Mouse (Mus musculus) stomach, postnatal 0 days (tissue): ENCODE measurements around the gene Fshr. TPM values are rescaled to one million over a fixed set of nuclear protein-coding genes. Genes with fewer than 3 reads are reported as not detected.

ENCODE experiments used
- ATAC-seq: fragments of 200-750 bp; cut with Nextera tagmentation; 2 replicates; pipeline ENCODE4 v1.8.0; 2017; ENCODE audit not compliant: low FRiP score, low TSS enrichment
- DNase-seq: peaks from one replicate; pipeline ENCODE4 v3.0.0-alpha.2; 2016; ENCODE audit warnings: low spot score
- H3K27ac ChIP-seq: fragments of 300-500 bp; sonication (generic); replicated peaks from 2 replicates; pipeline ENCODE4 v1.5.1; 2014; ENCODE audit warnings: mild to moderate bottlenecking, control low read depth
- H3K27me3 ChIP-seq: fragments of 300-500 bp; sonication (generic); 2 replicates; pipeline ENCODE4 v1.6.1; 2014; ENCODE audit warnings: low read length; ENCODE audit not compliant: control insufficient read depth, insufficient read depth
- H3K36me3 ChIP-seq: fragments of 300-500 bp; sonication (generic); 2 replicates; pipeline ENCODE4 v1.6.1; 2014; ENCODE audit warnings: low read length, mixed read lengths; ENCODE audit not compliant: control insufficient read depth, insufficient read depth
- H3K4me1 ChIP-seq: fragments of 300-500 bp; sonication (generic); replicated peaks from 2 replicates; pipeline ENCODE4 v1.6.1; 2014; ENCODE audit warnings: antibody characterized with exemption; ENCODE audit not compliant: control insufficient read depth, insufficient read depth
- H3K4me2 ChIP-seq: fragments of 300-500 bp; sonication (generic); replicated peaks from 2 replicates; pipeline ENCODE4 v1.6.1; 2014; ENCODE audit warnings: low read depth, mild to moderate bottlenecking, control low read depth, moderate library complexity
- H3K4me3 ChIP-seq: fragments of 300-500 bp; sonication (generic); 2 replicates; pipeline ENCODE4 v1.5.1; 2014; ENCODE audit warnings: low read depth, low read length, control low read depth
- H3K9ac ChIP-seq: fragments of 300-500 bp; sonication (generic); 2 replicates; pipeline ENCODE4 v1.6.1; 2014; ENCODE audit warnings: mild to moderate bottlenecking, low read length, control low read depth, mixed read lengths
- H3K9me3 ChIP-seq: fragments of 300-500 bp; sonication (generic); 2 replicates; pipeline ENCODE4 v1.6.1; 2016; ENCODE audit warnings: low read length; ENCODE audit not compliant: control insufficient read depth
- CTCF ChIP-seq: IDR thresholded peaks from 2 replicates; pipeline ENCODE4 v1.5.1; 2016; ENCODE audit warnings: antibody characterized with exemption, low read depth, mild to moderate bottlenecking, moderate library complexity
- EP300 ChIP-seq: optimal IDR thresholded peaks from 2 replicates; pipeline ENCODE3; 2016; ENCODE audit warnings: antibody characterized with exemption
- whole genome bisulfite sequencing: fragments of 180-500 bp; shearing (Covaris S2); extraction: QIAGEN DNeasy Blood & Tissue Kit; methylation state at CpG from one replicate; pipeline ENCODE4 v1.1.7; 2014; 5-methylcytosine and 5-hydroxymethylcytosine counted together
- polyA plus RNA-seq: library from polyadenylated mRNA; unstranded; fragments of >200 nt; fragmentation: Nextera tagmentation; extraction: Ambion mirVana; gene quantifications from 2 replicates; pipeline ENCODE4 v1.2.1, GENCODE M21; 2015

Fshr gene
- polyA plus RNA-seq, 1 experiment from 2014 or later = not detected

- H3K4me3 ChIP-seq = no peak overlapping the region
- H3K36me3 ChIP-seq = no peaks in the 10 kb centered on the region
- H3K4me2 ChIP-seq = no peak overlapping the region
- ATAC-seq (no peak), DNase-seq (no peak)
- no peaks in the 10 kb centered on the region for H3K27me3 ChIP-seq
- TF ChIP-seq EP300 (no peak), CTCF (no peak)
- H3K27ac ChIP-seq = no peak overlapping the region
- 79% methylated on average over 3 of the region's 3 CpGs for WGBS
- no peak overlapping the region for H3K9ac ChIP-seq
- no peaks in the 10 kb centered on the region for H3K4me1 ChIP-seq
- H3K9me3 ChIP-seq = no peaks in the 10 kb centered on the region
Measured at GRCm38 (mm10) chr17:89051031-89051563, 149.4 kb downstream of the Fshr start.

DNA sequence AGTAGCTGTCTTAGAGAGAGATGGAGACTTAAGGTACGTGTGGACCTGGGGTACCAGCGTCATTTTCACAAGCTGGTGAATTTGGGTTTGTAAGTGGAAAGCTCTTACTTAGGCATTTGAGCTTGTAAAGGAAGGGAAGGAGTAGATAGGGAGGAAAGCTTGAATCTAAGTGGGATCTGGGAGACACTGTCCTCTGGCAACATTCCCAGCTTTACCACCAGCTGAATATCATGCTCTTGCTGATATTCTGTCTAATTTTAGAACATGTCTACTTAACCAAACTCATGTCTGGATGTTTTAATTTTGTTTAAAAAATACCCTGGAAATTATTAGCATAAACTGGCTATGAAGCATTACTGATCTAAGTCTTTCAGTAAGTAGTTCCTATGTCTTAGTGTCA, 151.4 kb downstream of the Fshr start:
- Histone ChIP-seq H3K36me3 (no peaks in the 10 kb centered on the region), H3K4me1 (no peaks in the 10 kb centered on the region), H3K9me3 (no peaks in the 10 kb centered on the region), H3K4me2 (no peak overlapping the region), H3K27me3 (no peaks in the 10 kb centered on the region), H3K4me3 (no peak overlapping the region), H3K9ac (no peak overlapping the region), H3K27ac (no peak overlapping the region)
- ATAC-seq = no peak
- TF ChIP-seq EP300 = no peak
- TF ChIP-seq CTCF = no peak
- 91% methylated on average over 2 of the region's 2 CpGs for WGBS
- no peak for DNase-seq

DNA sequence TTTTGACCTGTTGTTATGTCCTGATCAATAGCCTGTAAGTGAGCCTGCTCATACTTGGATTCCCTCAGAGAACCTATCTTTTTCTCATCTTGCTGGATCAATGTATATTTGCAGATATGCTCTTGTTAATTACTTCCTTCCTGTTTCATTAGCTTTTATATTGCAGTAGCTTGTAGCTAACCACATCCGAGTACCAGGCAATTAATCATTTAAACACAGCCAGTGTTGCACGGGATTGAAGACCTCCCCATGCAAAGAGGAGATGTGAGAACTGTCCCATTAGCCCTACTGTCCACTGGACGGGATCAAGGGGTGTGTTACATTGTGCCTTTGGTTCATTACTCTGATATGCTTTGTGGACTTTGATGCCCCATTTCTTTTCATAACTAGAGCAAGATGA, 154.5 kb downstream of the Fshr start:
- Histone ChIP-seq H3K4me1 (no peaks in the 10 kb centered on the region), H3K4me2 (no peak overlapping the region), H3K9me3 (no peaks in the 10 kb centered on the region), H3K27ac (no peak overlapping the region), H3K4me3 (no peak overlapping the region), H3K36me3 (no peaks in the 10 kb centered on the region), H3K27me3 (no peaks in the 10 kb centered on the region), H3K9ac (no peak overlapping the region)
- ATAC-seq (no peak), DNase-seq (no peak)
- no peak for TF ChIP-seq CTCF
- TF ChIP-seq EP300 = no peak
- WGBS = 45% methylated on average over 3 of the region's 3 CpGs

- Histone ChIP-seq H3K4me1 (no peaks in the 10 kb centered on the region), H3K36me3 (no peaks in the 10 kb centered on the region), H3K27me3 (no peaks in the 10 kb centered on the region), H3K9ac (no peak overlapping the region), H3K4me3 (no peak overlapping the region), H3K9me3 (no peaks in the 10 kb centered on the region), H3K4me2 (no peak overlapping the region), H3K27ac (no peak overlapping the region)
- no peak for TF ChIP-seq CTCF
- TF ChIP-seq EP300 = no peak
- no peak for ATAC-seq
- no peak for DNase-seq
- 80% methylated on average over 5 of the region's 5 CpGs for WGBS
Measured at GRCm38 (mm10) chr17:89036723-89037122, 163.8 kb downstream of the Fshr start.

GRCm38 (mm10) chr17:89036049-89036448, 164.4 kb downstream of the Fshr start:
- no peaks in the 10 kb centered on the region for H3K9me3 ChIP-seq
- no peak for ATAC-seq
- H3K27me3 ChIP-seq = no peaks in the 10 kb centered on the region
- H3K4me2 ChIP-seq = no peak overlapping the region
- no peak overlapping the region for H3K9ac ChIP-seq
- no peak for DNase-seq
- H3K4me3 ChIP-seq = no peak overlapping the region
- no peaks in the 10 kb centered on the region for H3K4me1 ChIP-seq
- H3K36me3 ChIP-seq = no peaks in the 10 kb centered on the region
- TF ChIP-seq EP300 (no peak), CTCF (no peak)
- 93% methylated on average over 3 of the region's 3 CpGs for WGBS
- H3K27ac ChIP-seq = no peak overlapping the region

GRCm38 (mm10) chr17:89034627-89035026, 165.8 kb downstream of the Fshr start:
- Histone ChIP-seq H3K4me3 (no peak overlapping the region), H3K27ac (no peak overlapping the region), H3K36me3 (no peaks in the 10 kb centered on the region), H3K9ac (no peak overlapping the region), H3K9me3 (no peaks in the 10 kb centered on the region), H3K27me3 (no peaks in the 10 kb centered on the region), H3K4me1 (no peaks in the 10 kb centered on the region), H3K4me2 (no peak overlapping the region)
- ATAC-seq (no peak), DNase-seq (no peak)
- TF ChIP-seq EP300 (no peak), CTCF (no peak)
